Mouse (Mus musculus) hindbrain, embryonic 14.5 days (tissue): ENCODE results near the gene Faiml. TPM values are rescaled to one million over a fixed set of nuclear protein-coding genes. Genes with fewer than 3 reads are reported as not detected.

Source experiments
- ATAC-seq: fragments of 200-750 bp; cut with Nextera tagmentation; 2 replicates; pipeline ENCODE4 v1.8.0; 2017; ENCODE audit warnings: moderate number of reproducible peaks, mild to moderate bottlenecking, moderate TSS enrichment, moderate library complexity; ENCODE audit not compliant: low FRiP score
- DNase-seq: peaks from one replicate; pipeline ENCODE4 v3.0.0-alpha.2; 2015; ENCODE audit warnings: low spot score
- H3K27ac ChIP-seq: fragments of 300-500 bp; sonication (generic); 2 replicates; pipeline ENCODE4 v1.5.1; 2014; ENCODE audit warnings: mild to moderate bottlenecking, moderate library complexity
- H3K27me3 ChIP-seq: fragments of 300-500 bp; sonication (generic); 2 replicates; pipeline ENCODE4 v1.6.1; 2014; ENCODE audit warnings: mild to moderate bottlenecking, low read length, mixed read lengths; ENCODE audit not compliant: control insufficient read depth, insufficient read depth
- H3K36me3 ChIP-seq: fragments of 300-500 bp; sonication (generic); replicated peaks from 2 replicates; pipeline ENCODE4 v1.6.1; 2014; ENCODE audit not compliant: control insufficient read depth, insufficient read depth
- H3K4me1 ChIP-seq: fragments of 300-500 bp; sonication (generic); replicated peaks from 2 replicates; pipeline ENCODE4 v1.6.1; 2014; ENCODE audit warnings: antibody characterized with exemption, low read length, mixed read lengths; ENCODE audit not compliant: control insufficient read depth, insufficient read depth
- H3K4me2 ChIP-seq: fragments of 300-500 bp; sonication (generic); replicated peaks from 2 replicates; pipeline ENCODE4 v1.6.1; 2014; ENCODE audit warnings: mild to moderate bottlenecking, moderate library complexity
- H3K4me3 ChIP-seq: fragments of 300-500 bp; sonication (generic); replicated peaks from 2 replicates; pipeline ENCODE4 v1.5.1; 2014; ENCODE audit warnings: mild to moderate bottlenecking, low read length
- H3K9ac ChIP-seq: fragments of 300-500 bp; sonication (generic); 2 replicates; pipeline ENCODE4 v1.6.1; 2014
- H3K9me3 ChIP-seq: fragments of 300-500 bp; sonication (generic); 2 replicates; pipeline ENCODE4 v1.6.1; 2016; ENCODE audit warnings: low read length; ENCODE audit not compliant: control insufficient read depth
- WGBS: fragments of 180-500 bp; shearing (Covaris S2); extraction: QIAGEN DNeasy Blood & Tissue Kit; methylation state at CpG from one replicate; pipeline ENCODE4 v1.1.7; 2014; 5-methylcytosine and 5-hydroxymethylcytosine counted together
- polyA plus RNA-seq: library from polyadenylated mRNA; unstranded; fragments of >200 nt; fragmentation: Nextera tagmentation; extraction: Ambion mirVana; gene quantifications from 2 replicates; pipeline ENCODE4 v1.2.1, GENCODE M21; 2014

Gene Faiml
- polyA plus RNA-seq, 1 experiment from 2014 or later, result not detected

GRCm38 (mm10) chr9:99242533-99243189 is 5.6 kb upstream of the Faiml start:
- DNase-seq, result no peak
- no peaks in the 10 kb centered on the region for H3K27me3 ChIP-seq
- H3K27ac ChIP-seq, result no peak overlapping the region
- WGBS, result 8% methylated on average over 17 of the region's 17 CpGs
- peak; percentile 73 for ATAC-seq
- peak overlapping the region; percentile 48 for H3K4me2 ChIP-seq
- no peaks in the 10 kb centered on the region; the same call in 1 of the 2 replicates for H3K4me1 ChIP-seq
- H3K4me3 ChIP-seq, result peak overlapping the region; percentile 88
- no peaks in the 10 kb centered on the region; the same call in 1 of the 2 replicates for H3K36me3 ChIP-seq
- H3K9me3 ChIP-seq, result no peaks in the 10 kb centered on the region
- peak overlapping the region; percentile 80 for H3K9ac ChIP-seq

- Histone ChIP-seq H3K36me3 (no peaks in the 10 kb centered on the region), H3K27me3 (no peaks in the 10 kb centered on the region), H3K4me2 (peak overlapping the region; percentile 48; the same call in 1 of the 2 replicates), H3K9ac (no peak overlapping the region), H3K4me3 (no peak overlapping the region), H3K9me3 (no peaks in the 10 kb centered on the region), H3K4me1 (no peaks in the 10 kb centered on the region; the same call in 1 of the 2 replicates), H3K27ac (no peak overlapping the region)
- WGBS, result 4% methylated on average over 7 of the region's 7 CpGs
- ATAC-seq (no peak), DNase-seq (peak; percentile 89)
Measured at GRCm38 (mm10) chr9:99242035-99242434, 5.0 kb upstream of the Faiml start.

GRCm38 (mm10) chr9:99240571-99240970 is 3.5 kb upstream of the Faiml start:
- Histone ChIP-seq H3K4me3 (no peak overlapping the region), H3K9me3 (no peaks in the 10 kb centered on the region), H3K27ac (no peak overlapping the region), H3K9ac (no peak overlapping the region), H3K36me3 (no peaks in the 10 kb centered on the region), H3K27me3 (no peaks in the 10 kb centered on the region), H3K4me2 (no peak overlapping the region), H3K4me1 (no peaks in the 10 kb centered on the region; the same call in 1 of the 2 replicates)
- DNase-seq (no peak), ATAC-seq (no peak)
- 77% methylated on average over 5 of the region's 5 CpGs for WGBS

GRCm38 (mm10) chr9:99239256-99239655 is 2.2 kb upstream of the Faiml start:
- no peak overlapping the region for H3K9ac ChIP-seq
- 95% methylated on average over 1 of the region's 1 CpGs for WGBS
- no peak for ATAC-seq

DNA sequence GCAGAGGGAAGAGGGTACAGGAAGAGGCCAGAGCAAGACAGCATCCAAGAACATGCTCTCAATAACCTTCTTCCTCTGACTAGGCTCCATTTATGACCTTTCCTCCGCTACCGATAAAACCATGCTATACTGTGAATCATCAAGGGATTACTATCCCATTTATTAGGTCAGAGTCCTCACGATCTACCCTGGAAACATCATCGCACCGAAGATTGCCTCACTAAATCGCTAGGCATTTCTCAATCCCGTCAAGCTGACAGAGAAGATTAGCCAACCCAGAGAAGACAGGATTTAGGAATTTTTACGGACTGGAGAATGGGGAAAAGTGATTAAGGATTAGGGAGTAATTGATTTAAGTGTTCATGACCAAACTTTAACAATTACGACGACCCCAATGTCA is 1.2 kb upstream of the Faiml start:
- Histone ChIP-seq H3K4me2 (no peak overlapping the region), H3K4me3 (no peak overlapping the region), H3K9me3 (no peaks in the 10 kb centered on the region), H3K27me3 (no peaks in the 10 kb centered on the region), H3K4me1 (no peaks in the 10 kb centered on the region), H3K36me3 (no peaks in the 10 kb centered on the region), H3K9ac (no peak overlapping the region), H3K27ac (no peak overlapping the region)
- DNase-seq, result no peak
- no peak for ATAC-seq
- 88% methylated on average over 10 of the region's 10 CpGs for WGBS

More at GRCm38 (mm10) chr9:99239256-99239655, 2.2 kb upstream of the Faiml start:
- H3K4me2 ChIP-seq, result no peak overlapping the region
- H3K4me3 ChIP-seq, result no peak overlapping the region
- no peaks in the 10 kb centered on the region for H3K36me3 ChIP-seq
- H3K27me3 ChIP-seq, result no peaks in the 10 kb centered on the region
- H3K4me1 ChIP-seq, result no peaks in the 10 kb centered on the region
- no peaks in the 10 kb centered on the region for H3K9me3 ChIP-seq
- H3K27ac ChIP-seq, result no peak overlapping the region
- DNase-seq, result no peak

DNA sequence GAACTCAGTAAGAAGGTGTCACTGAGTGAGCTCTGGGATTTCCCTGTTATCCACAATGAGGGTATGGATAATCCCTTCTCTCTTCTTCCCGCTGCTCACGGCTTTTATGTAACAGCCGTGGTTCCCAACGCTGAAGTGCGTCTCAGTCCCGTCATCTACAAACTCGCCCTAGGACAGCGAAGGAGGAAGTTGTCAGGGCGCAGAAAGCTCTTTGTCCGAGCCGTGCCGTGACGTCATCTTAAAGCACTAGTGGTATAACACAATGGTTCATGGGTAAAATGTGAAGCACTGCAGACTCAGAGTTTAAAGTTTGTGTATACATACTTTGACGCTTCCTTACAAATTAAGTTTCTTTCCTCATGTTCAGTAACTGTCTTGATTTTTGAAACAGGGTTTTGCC is 7.6 kb downstream of the Faiml start:
- Histone ChIP-seq H3K9ac (no peak overlapping the region), H3K4me2 (no peak overlapping the region), H3K27ac (no peak overlapping the region), H3K4me3 (no peak overlapping the region), H3K36me3 (no peaks in the 10 kb centered on the region), H3K27me3 (no peaks in the 10 kb centered on the region), H3K4me1 (no peaks in the 10 kb centered on the region), H3K9me3 (no peaks in the 10 kb centered on the region)
- ATAC-seq (no peak), DNase-seq (no peak)
- 92% methylated on average over 14 of the region's 14 CpGs for WGBS

GRCm38 (mm10) chr9:99224583-99224982 is 12.5 kb downstream of the Faiml start:
- Histone ChIP-seq H3K4me3 (no peak overlapping the region), H3K27me3 (no peaks in the 10 kb centered on the region), H3K9me3 (no peaks in the 10 kb centered on the region), H3K4me1 (no peaks in the 10 kb centered on the region), H3K36me3 (no peaks in the 10 kb centered on the region), H3K27ac (no peak overlapping the region), H3K4me2 (no peak overlapping the region), H3K9ac (no peak overlapping the region)
- ATAC-seq (no peak), DNase-seq (no peak)
- WGBS, result 70% methylated on average over 3 of the region's 3 CpGs

DNA sequence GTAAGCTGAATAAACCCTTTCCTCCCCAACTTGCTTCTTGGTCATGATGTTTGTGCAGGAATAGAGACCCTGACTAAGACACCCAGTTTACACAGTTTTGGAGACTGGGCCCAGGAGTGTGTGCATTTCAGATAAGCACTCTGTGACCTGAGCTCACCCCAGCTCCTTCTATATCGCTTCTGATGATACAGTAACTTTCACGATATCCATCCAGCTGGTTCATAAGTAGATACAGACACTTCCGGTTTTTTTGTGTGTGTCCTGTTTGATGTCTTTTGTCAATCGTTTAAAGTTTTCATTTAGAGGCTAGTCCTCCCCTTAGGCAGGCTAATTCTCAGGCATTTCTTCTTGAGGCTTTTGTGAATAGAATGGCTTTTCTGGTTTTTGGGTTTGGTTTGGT is 15.4 kb downstream of the Faiml start:
- Histone ChIP-seq H3K9ac (no peak overlapping the region), H3K27ac (no peak overlapping the region), H3K4me1 (no peaks in the 10 kb centered on the region), H3K36me3 (no peaks in the 10 kb centered on the region), H3K27me3 (no peaks in the 10 kb centered on the region), H3K4me3 (no peak overlapping the region), H3K9me3 (no peaks in the 10 kb centered on the region), H3K4me2 (no peak overlapping the region)
- DNase-seq (no peak), ATAC-seq (no peak)
- 90% methylated on average over 4 of the region's 4 CpGs for WGBS

- H3K4me3 ChIP-seq, result no peak overlapping the region
- WGBS, result 28% methylated on average over 6 of the region's 6 CpGs
- H3K27ac ChIP-seq, result no peak overlapping the region
- H3K36me3 ChIP-seq, result no peaks in the 10 kb centered on the region
- no peak overlapping the region for H3K9ac ChIP-seq
- no peaks in the 10 kb centered on the region for H3K4me1 ChIP-seq
- no peaks in the 10 kb centered on the region for H3K27me3 ChIP-seq
- no peak for ATAC-seq
- peak; percentile 35 for DNase-seq
- no peak overlapping the region for H3K4me2 ChIP-seq
- H3K9me3 ChIP-seq, result no peaks in the 10 kb centered on the region
Measured at GRCm38 (mm10) chr9:99217999-99218719, 18.9 kb downstream of the Faiml start.
